Mouse (Mus musculus) forebrain, embryonic 16.5 days (tissue): ENCODE data around the gene Cacna1e. TPM values are rescaled to one million over a fixed set of nuclear protein-coding genes. Genes with fewer than 3 reads are reported as not detected.
A peak's percentile ranks its signal among the peaks of the same experiment; 100 is the strongest.

Experiments
- ATAC-seq: fragments of 200-750 bp; cut with Nextera tagmentation; 2 replicates; pipeline ENCODE4 v1.8.0; 2017; ENCODE audit warnings: mild to moderate bottlenecking, moderate library complexity
- H3K27ac ChIP-seq: fragments of 300-500 bp; sonication (generic); 2 replicates; pipeline ENCODE4 v1.5.1; 2014; ENCODE audit warnings: low read length, control low read depth
- H3K27me3 ChIP-seq: fragments of 300-500 bp; sonication (generic); replicated peaks from 2 replicates; pipeline ENCODE4 v1.6.1; 2014; ENCODE audit warnings: low read length; ENCODE audit not compliant: control insufficient read depth, insufficient read depth
- H3K36me3 ChIP-seq: fragments of 300-500 bp; sonication (generic); 2 replicates; pipeline ENCODE4 v1.6.1; 2014; ENCODE audit not compliant: control insufficient read depth, insufficient read depth
- H3K4me1 ChIP-seq: fragments of 300-500 bp; sonication (generic); replicated peaks from 2 replicates; pipeline ENCODE4 v1.6.1; 2014; ENCODE audit warnings: low read length; ENCODE audit not compliant: control insufficient read depth, insufficient read depth
- H3K4me2 ChIP-seq: fragments of 300-500 bp; sonication (generic); 2 replicates; pipeline ENCODE4 v1.6.1; 2014; ENCODE audit warnings: mild to moderate bottlenecking, low read length, control low read depth
- H3K4me3 ChIP-seq: fragments of 300-500 bp; sonication (generic); replicated peaks from 2 replicates; pipeline ENCODE4 v1.5.1; 2014; ENCODE audit warnings: mild to moderate bottlenecking, low read length, control low read depth
- H3K9ac ChIP-seq: fragments of 300-500 bp; sonication (generic); replicated peaks from 2 replicates; pipeline ENCODE4 v1.6.1; 2014; ENCODE audit warnings: low read depth, low read length, control low read depth
- H3K9me3 ChIP-seq: fragments of 300-500 bp; sonication (generic); 2 replicates; pipeline ENCODE4 v1.6.1; 2016; ENCODE audit warnings: low read length; ENCODE audit not compliant: control insufficient read depth
- WGBS: fragments of 180-500 bp; shearing (Covaris S2); extraction: QIAGEN DNeasy Blood & Tissue Kit; methylation state at CpG from one replicate; pipeline ENCODE4 v1.1.7; 2014; 5-methylcytosine and 5-hydroxymethylcytosine counted together
- polyA plus RNA-seq: library from polyadenylated mRNA; unstranded; fragments of >200 nt; fragmentation: Nextera tagmentation; extraction: Ambion mirVana; gene quantifications from 2 replicates; pipeline ENCODE4 v1.2.1, GENCODE M21; 2015

Gene Cacna1e
- polyA plus RNA-seq, 1 experiment from 2014 or later, result 18.9 TPM

GRCm38 (mm10) chr1:154843427-154843826, 40.9 kb downstream of the Cacna1e start:
- Histone ChIP-seq H3K36me3 (no peaks in the 10 kb centered on the region), H3K4me2 (no peak overlapping the region), H3K4me1 (0 out of 2 replicates have a peak, but pooled peaks cover 4% of the 10 kb centered on the region), H3K9me3 (no peaks in the 10 kb centered on the region), H3K9ac (no peak overlapping the region), H3K27me3 (no peaks in the 10 kb centered on the region), H3K4me3 (no peak overlapping the region), H3K27ac (no peak overlapping the region)
- no peak for ATAC-seq
- WGBS, result 45% methylated on average over 2 of the region's 2 CpGs

GRCm38 (mm10) chr1:154842336-154842735, 42.0 kb downstream of the Cacna1e start:
- WGBS, result 81% methylated on average over 5 of the region's 5 CpGs
- no peak overlapping the region for H3K9ac ChIP-seq
- no peak for ATAC-seq
- 0 out of 2 replicates have a peak, but pooled peaks cover 4% of the 10 kb centered on the region for H3K4me1 ChIP-seq
- H3K9me3 ChIP-seq, result no peaks in the 10 kb centered on the region
- no peak overlapping the region for H3K4me2 ChIP-seq
- no peaks in the 10 kb centered on the region for H3K36me3 ChIP-seq
- no peak overlapping the region for H3K27ac ChIP-seq
- H3K27me3 ChIP-seq, result no peaks in the 10 kb centered on the region
- no peak overlapping the region for H3K4me3 ChIP-seq

- 0 out of 2 replicates have a peak, but pooled peaks cover 4% of the 10 kb centered on the region for H3K4me1 ChIP-seq
- no peaks in the 10 kb centered on the region for H3K27me3 ChIP-seq
- no peaks in the 10 kb centered on the region for H3K36me3 ChIP-seq
- WGBS, result 86% methylated on average over 6 of the region's 6 CpGs
- H3K9ac ChIP-seq, result no peak overlapping the region
- H3K9me3 ChIP-seq, result no peaks in the 10 kb centered on the region
- no peak overlapping the region for H3K4me3 ChIP-seq
- no peak overlapping the region for H3K4me2 ChIP-seq
- ATAC-seq, result no peak
- no peak overlapping the region for H3K27ac ChIP-seq
Measured at GRCm38 (mm10) chr1:154841057-154841630, 43.2 kb downstream of the Cacna1e start.

GRCm38 (mm10) chr1:154839272-154839671, 45.0 kb downstream of the Cacna1e start:
- no peak for ATAC-seq
- no peaks in the 10 kb centered on the region for H3K27me3 ChIP-seq
- no peaks in the 10 kb centered on the region for H3K36me3 ChIP-seq
- WGBS, result 93% methylated on average over 4 of the region's 4 CpGs
- no peak overlapping the region for H3K27ac ChIP-seq
- 0 out of 2 replicates have a peak, but pooled peaks cover 4% of the 10 kb centered on the region for H3K4me1 ChIP-seq
- H3K4me2 ChIP-seq, result no peak overlapping the region
- no peaks in the 10 kb centered on the region for H3K9me3 ChIP-seq
- no peak overlapping the region for H3K4me3 ChIP-seq
- no peak overlapping the region for H3K9ac ChIP-seq

- H3K27ac ChIP-seq, result no peak overlapping the region
- WGBS, result 95% methylated on average over 5 of the region's 5 CpGs
- H3K36me3 ChIP-seq, result no peaks in the 10 kb centered on the region
- peaks cover 5% of the 10 kb centered on the region; the same call in 1 of the 2 replicates for H3K4me1 ChIP-seq
- no peak overlapping the region for H3K9ac ChIP-seq
- no peaks in the 10 kb centered on the region for H3K9me3 ChIP-seq
- no peak overlapping the region for H3K4me3 ChIP-seq
- no peaks in the 10 kb centered on the region for H3K27me3 ChIP-seq
- no peak overlapping the region for H3K4me2 ChIP-seq
- no peak for ATAC-seq
Measured at GRCm38 (mm10) chr1:154836473-154836872, 47.8 kb downstream of the Cacna1e start.

GRCm38 (mm10) chr1:154832168-154832539, 52.1 kb downstream of the Cacna1e start:
- ATAC-seq, result 0 out of 2 replicates have a peak, but pooled peaks have one; percentile 18
- no peak overlapping the region for H3K27ac ChIP-seq
- no peak overlapping the region for H3K4me2 ChIP-seq
- 61% methylated on average over 9 of the region's 9 CpGs for WGBS
- H3K36me3 ChIP-seq, result no peaks in the 10 kb centered on the region
- no peaks in the 10 kb centered on the region for H3K9me3 ChIP-seq
- H3K27me3 ChIP-seq, result no peaks in the 10 kb centered on the region
- H3K4me1 ChIP-seq, result peaks cover 5% of the 10 kb centered on the region; the same call in 1 of the 2 replicates
- H3K4me3 ChIP-seq, result no peak overlapping the region
- H3K9ac ChIP-seq, result no peak overlapping the region

- Histone ChIP-seq H3K4me2 (no peak overlapping the region), H3K4me3 (no peak overlapping the region), H3K27ac (no peak overlapping the region), H3K9me3 (no peaks in the 10 kb centered on the region), H3K27me3 (no peaks in the 10 kb centered on the region), H3K9ac (no peak overlapping the region), H3K4me1 (peaks cover 5% of the 10 kb centered on the region; the same call in 1 of the 2 replicates), H3K36me3 (no peaks in the 10 kb centered on the region)
- ATAC-seq, result peak; percentile 52; the same call in 1 of the 2 replicates
- 60% methylated on average over 10 of the region's 10 CpGs for WGBS
Measured at GRCm38 (mm10) chr1:154831269-154832167, 52.8 kb downstream of the Cacna1e start.

- Histone ChIP-seq H3K9me3 (no peaks in the 10 kb centered on the region), H3K4me1 (peaks cover 5% of the 10 kb centered on the region; the same call in 1 of the 2 replicates), H3K9ac (no peak overlapping the region), H3K36me3 (no peaks in the 10 kb centered on the region), H3K4me2 (no peak overlapping the region), H3K27ac (no peak overlapping the region), H3K27me3 (no peaks in the 10 kb centered on the region), H3K4me3 (no peak overlapping the region)
- ATAC-seq, result no peak
- 92% methylated on average over 6 of the region's 6 CpGs for WGBS
Measured at GRCm38 (mm10) chr1:154830051-154830450, 54.2 kb downstream of the Cacna1e start.

GRCm38 (mm10) chr1:154823098-154823497, 61.2 kb downstream of the Cacna1e start:
- ATAC-seq, result no peak
- H3K4me3 ChIP-seq, result no peak overlapping the region
- H3K9me3 ChIP-seq, result no peaks in the 10 kb centered on the region
- no peak overlapping the region for H3K27ac ChIP-seq
- H3K27me3 ChIP-seq, result no peaks in the 10 kb centered on the region
- WGBS, result 84% methylated on average over 3 of the region's 3 CpGs
- H3K4me1 ChIP-seq, result no peaks in the 10 kb centered on the region
- H3K4me2 ChIP-seq, result no peak overlapping the region
- H3K36me3 ChIP-seq, result no peaks in the 10 kb centered on the region
- no peak overlapping the region for H3K9ac ChIP-seq
